Mouse (Mus musculus) liver, embryonic 14.5 days (tissue): Measurements from ENCODE around the gene Dtx3. TPM values are rescaled to one million over a fixed set of nuclear protein-coding genes. Genes with fewer than 3 reads are reported as not detected.

Source experiments
- ATAC-seq: fragments of 200-750 bp; cut with Nextera tagmentation; 2 replicates; pipeline ENCODE4 v1.8.0; 2017; ENCODE audit warnings: moderate number of reproducible peaks, mild to moderate bottlenecking, moderate library complexity; ENCODE audit not compliant: insufficient read depth
- DNase-seq, 3 experiments: peaks; one replicate each; pipeline ENCODE4 v3.0.0-alpha.2; 2012 to 2013; ENCODE audit warnings: low read depth in 3 of 3, low spot score in 3 of 3
- H3K27ac ChIP-seq: fragments of 300-500 bp; sonication (generic); 2 replicates; pipeline ENCODE4 v1.5.1; 2014; ENCODE audit warnings: moderate library complexity, mild to moderate bottlenecking, control low read depth, inconsistent platforms
- H3K27me3 ChIP-seq: fragments of 300-500 bp; sonication (generic); 2 replicates; pipeline ENCODE4 v1.6.1; 2014; ENCODE audit warnings: mild to moderate bottlenecking, low read length, moderate library complexity; ENCODE audit not compliant: control insufficient read depth, insufficient read depth
- H3K36me3 ChIP-seq: fragments of 300-500 bp; sonication (generic); replicated peaks from 2 replicates; pipeline ENCODE4 v1.6.1; 2014; ENCODE audit warnings: low read depth; ENCODE audit not compliant: control insufficient read depth, insufficient read depth
- H3K4me1 ChIP-seq, 2 experiments: fragments of 200-500 bp in 1 of 2; fragments of 300-500 bp in 1 of 2; sonication (generic) in 1 of 2; replicated peaks; 2 replicates each; pipeline ENCODE4 v1.6.1; 2012 to 2014; ENCODE audit warnings: antibody characterized with exemption in 1 of 2, inconsistent platforms in 1 of 2, low read length in 1 of 2; ENCODE audit not compliant: control insufficient read depth in 2 of 2, insufficient read depth in 2 of 2
- H3K4me2 ChIP-seq: fragments of 300-500 bp; sonication (generic); 2 replicates; pipeline ENCODE4 v1.6.1; 2014; ENCODE audit warnings: low read depth, mild to moderate bottlenecking, control low read depth, moderate library complexity
- H3K4me3 ChIP-seq, 2 experiments: fragments of 200-500 bp in 1 of 2; fragments of 300-500 bp in 1 of 2; sonication (generic) in 1 of 2; 2 replicates each; pipeline ENCODE4 v1.5.1; 2012 to 2014; ENCODE audit warnings: low read depth in 2 of 2, low read length in 2 of 2, mild to moderate bottlenecking in 2 of 2, control low read depth in 1 of 2, inconsistent platforms in 1 of 2, moderate library complexity in 1 of 2; ENCODE audit not compliant: insufficient read depth in 1 of 2
- H3K9ac ChIP-seq: fragments of 300-500 bp; sonication (generic); replicated peaks from 2 replicates; pipeline ENCODE4 v1.6.1; 2014; ENCODE audit warnings: mild to moderate bottlenecking, control low read depth, moderate library complexity
- H3K9me3 ChIP-seq: fragments of 300-500 bp; sonication (generic); 2 replicates; pipeline ENCODE4 v1.6.1; 2016; ENCODE audit warnings: low read length, mixed read lengths; ENCODE audit not compliant: control insufficient read depth
- CTCF ChIP-seq: IDR thresholded peaks from 2 replicates; pipeline ENCODE4 v1.5.1; 2016; ENCODE audit warnings: antibody characterized with exemption, low read depth, control low read depth
- EP300 ChIP-seq: IDR thresholded peaks from 2 replicates; pipeline ENCODE4 v1.6.1; 2016; ENCODE audit warnings: antibody characterized with exemption, low read depth
- WGBS: fragments of 180-500 bp; shearing (Covaris S2); extraction: QIAGEN DNeasy Blood & Tissue Kit; methylation state at CpG from one replicate; pipeline ENCODE4 v1.1.7; 2014; ENCODE audit not compliant: insufficient replicate concordance; 5-methylcytosine and 5-hydroxymethylcytosine counted together
- polyA plus RNA-seq, 2 experiments: library from polyadenylated mRNA; depleted of rRNA in 1 of 2; stranded (reverse) in 1 of 2; unstranded in 1 of 2; fragments of >200 nt; fragmentation: Nextera tagmentation in 1 of 2; extraction: Ambion mirVana in 1 of 2; gene quantifications; 2 replicates each; pipeline versions ENCODE4 v1.2.1 to v1.2.3; 2012 to 2014

The Dtx3 gene
- polyA plus RNA-seq, 2 experiments, result 11.2 to 35.9 TPM

DNA sequence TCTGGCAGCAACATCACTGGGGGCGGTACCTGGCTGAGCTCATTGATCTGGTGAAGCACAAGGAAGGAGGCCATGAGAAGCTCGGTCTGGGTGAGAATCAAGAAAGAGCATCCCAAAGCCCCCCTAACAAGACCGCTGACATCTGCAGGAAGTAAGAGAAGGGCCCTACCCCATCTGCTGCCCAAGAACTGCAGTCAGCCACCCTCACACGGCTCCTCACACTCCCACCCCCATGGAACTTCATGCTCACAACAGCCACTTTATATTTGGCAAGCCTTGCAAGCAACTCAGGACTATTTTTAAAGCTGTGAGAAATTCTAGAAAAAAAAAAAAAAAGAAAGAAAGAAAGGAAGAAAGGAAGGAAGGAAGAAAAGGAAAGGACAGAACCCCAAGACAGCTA is 13.4 kb upstream of the Dtx3 start:
- H3K9me3 ChIP-seq, result no peaks in the 10 kb centered on the region

DNA sequence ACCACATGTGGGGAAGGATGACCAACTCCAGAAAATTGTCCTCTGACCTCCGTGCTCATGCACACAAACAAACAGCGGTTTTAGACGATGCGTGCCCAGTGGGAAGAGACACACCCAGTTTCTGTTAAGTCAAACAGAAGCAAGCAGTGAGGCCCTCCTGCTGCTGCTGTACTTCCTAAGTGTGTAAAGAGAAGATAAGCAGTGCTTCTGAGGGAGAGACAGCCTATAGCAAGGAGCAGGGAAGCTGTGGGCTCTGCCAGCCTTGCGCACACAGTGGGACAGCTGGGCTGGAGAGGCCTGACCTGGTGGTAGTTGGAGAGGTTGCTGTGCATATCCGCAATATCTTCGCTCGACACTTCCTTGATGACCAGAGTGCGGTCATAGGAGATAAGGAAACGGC is 9.8 kb upstream of the Dtx3 start:
- Histone ChIP-seq H3K9me3 (no peaks in the 10 kb centered on the region), H3K27me3 (no peaks in the 10 kb centered on the region), H3K9ac (peak overlapping the region; percentile 85), H3K36me3 (peaks cover 85% of the 10 kb centered on the region), H3K4me1 (peaks cover 59 to 62% of the 10 kb centered on the region in 2 experiments), H3K27ac (peak overlapping the region; percentile 100), H3K4me3 (peak overlapping the region; percentile 52 to 53), H3K4me2 (peak overlapping the region; percentile 91)
- peak; percentile 89 for ATAC-seq
- peak; percentile 83 to 89 (median 85) for DNase-seq
- 10% methylated on average over 10 of the region's 10 CpGs for WGBS
- TF ChIP-seq EP300 (peak; percentile 92), CTCF (no peak; the same call in 1 of the 2 replicates)

More for the DNA sequence above, 13.4 kb upstream of the Dtx3 start:
- Histone ChIP-seq H3K4me2 (peak overlapping the region; percentile 88), H3K27me3 (no peaks in the 10 kb centered on the region), H3K36me3 (peaks cover 54% of the 10 kb centered on the region), H3K9ac (peak overlapping the region; percentile 88), H3K4me3 (0 out of 4 replicates have a peak overlapping the region, but pooled peaks of 1 of the 2 experiments have one; percentile 89), H3K27ac (peak overlapping the region; percentile 80), H3K4me1 (peaks cover 39 to 50% of the 10 kb centered on the region in 2 experiments)
- ATAC-seq (no peak), DNase-seq (no peak)
- WGBS, result 83% methylated on average over 4 of the region's 4 CpGs
- no peak for TF ChIP-seq CTCF
- TF ChIP-seq EP300, result no peak

DNA sequence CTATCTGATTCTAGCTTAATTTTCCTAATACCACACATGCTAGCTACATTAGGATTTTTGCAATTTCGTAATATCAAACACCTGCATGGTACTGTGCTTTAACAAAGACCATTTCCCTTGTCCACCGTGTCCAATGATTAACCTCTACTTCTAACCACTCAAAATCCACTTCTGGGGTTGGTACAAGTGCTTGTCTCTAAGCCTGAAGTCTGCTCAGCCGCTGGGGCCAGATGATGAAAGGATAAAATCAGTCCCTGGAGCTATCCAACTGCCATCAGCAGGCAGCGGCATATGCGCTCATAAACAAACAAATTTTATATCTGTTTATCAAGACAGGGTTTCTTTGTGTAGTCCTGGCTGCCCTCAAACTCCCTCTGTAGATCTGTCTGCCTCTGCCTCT is 9.1 kb upstream of the Dtx3 start:
- Histone ChIP-seq H3K9ac (peak overlapping the region; percentile 85), H3K27me3 (no peaks in the 10 kb centered on the region), H3K4me3 (peak overlapping the region; percentile 52 to 53), H3K27ac (peak overlapping the region; percentile 100), H3K4me2 (peak overlapping the region; percentile 91), H3K4me1 (peaks cover 53 to 54% of the 10 kb centered on the region in 2 experiments), H3K36me3 (peaks cover 93% of the 10 kb centered on the region), H3K9me3 (no peaks in the 10 kb centered on the region)
- TF ChIP-seq EP300, result peak; percentile 15; the same call in 1 of the 2 replicates
- no peak for TF ChIP-seq CTCF
- DNase-seq, result no peak
- peak; percentile 18; the same call in 1 of the 2 replicates for ATAC-seq
- WGBS, result 29% methylated on average over 5 of the region's 5 CpGs

DNA sequence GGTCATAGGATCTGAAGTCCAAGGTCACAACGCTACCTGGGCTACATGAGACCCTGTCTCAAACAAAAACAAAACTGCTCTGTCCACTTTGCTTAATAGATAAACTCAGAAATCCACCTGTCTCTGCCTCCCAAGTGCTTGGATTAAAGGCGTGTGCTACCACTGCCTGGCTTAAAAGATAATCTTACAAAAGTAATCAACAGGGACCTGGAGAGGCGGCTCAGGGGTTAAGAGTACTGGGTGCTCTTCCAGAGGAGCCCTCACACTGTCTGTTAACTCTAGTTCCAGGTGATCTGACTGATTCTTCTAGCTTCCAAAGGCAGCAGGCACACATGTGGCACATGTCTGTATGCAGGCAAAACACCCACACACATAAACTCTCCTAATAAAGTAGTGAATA is 7.6 kb upstream of the Dtx3 start:
- peaks cover 48 to 49% of the 10 kb centered on the region in 2 experiments for H3K4me1 ChIP-seq
- H3K4me3 ChIP-seq, result peak overlapping the region; percentile 3 to 15; a peak in 3 of 4 replicates
- peak overlapping the region; percentile 85 for H3K9ac ChIP-seq
- H3K36me3 ChIP-seq, result peaks cover 93% of the 10 kb centered on the region
- H3K4me2 ChIP-seq, result peak overlapping the region; percentile 91
- H3K27me3 ChIP-seq, result no peaks in the 10 kb centered on the region
- 17% methylated on average over 3 of the region's 3 CpGs for WGBS
- DNase-seq, result peak; percentile 59 to 73 (median 69)
- peak; percentile 75 for ATAC-seq
- H3K9me3 ChIP-seq, result no peaks in the 10 kb centered on the region
- peak overlapping the region; percentile 100 for H3K27ac ChIP-seq
- peak; percentile 86 for TF ChIP-seq EP300
- no peak for TF ChIP-seq CTCF

DNA sequence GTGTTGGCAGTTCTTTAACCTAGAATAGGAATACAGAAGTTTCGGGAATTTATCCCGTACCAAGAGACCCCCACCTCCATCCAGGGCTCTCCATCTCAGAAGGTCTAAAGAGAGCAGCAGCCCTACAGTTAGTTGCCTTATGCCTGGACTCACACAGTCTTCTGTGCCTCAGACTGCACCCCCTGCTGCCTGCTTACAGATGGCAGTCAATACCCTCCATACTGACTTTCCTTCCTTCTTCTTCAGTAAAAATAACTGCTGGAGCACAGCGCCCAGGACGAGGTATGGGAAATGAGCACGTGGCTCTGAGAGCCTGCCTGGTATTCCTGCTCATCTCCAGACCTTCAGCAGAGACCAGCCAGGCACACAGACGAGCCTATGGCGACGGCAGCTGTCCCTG is 4.8 kb upstream of the Dtx3 start:
- H3K4me3 ChIP-seq, result no peak overlapping the region
- no peak for ATAC-seq
- H3K9ac ChIP-seq, result no peak overlapping the region
- H3K27ac ChIP-seq, result no peak overlapping the region; the same call in 1 of the 2 replicates
- TF ChIP-seq CTCF (peak; percentile 52), EP300 (no peak)
- WGBS, result 75% methylated on average over 8 of the region's 8 CpGs
- no peak overlapping the region for H3K4me2 ChIP-seq
- no peaks in the 10 kb centered on the region for H3K27me3 ChIP-seq
- DNase-seq, result no peak
- no peaks in the 10 kb centered on the region for H3K9me3 ChIP-seq
- peaks cover 32 to 37% of the 10 kb centered on the region in 2 experiments for H3K4me1 ChIP-seq
- peaks cover 77% of the 10 kb centered on the region for H3K36me3 ChIP-seq
